Mouse (Mus musculus): ENCODE measurements at regions not wholly inside any gene's neighbourhood (a gene's known extent, or its start where the extent isn't known, plus 50 kb on each side); places are given as distances from the start of the nearest gene placed in this dataset.

DNA sequence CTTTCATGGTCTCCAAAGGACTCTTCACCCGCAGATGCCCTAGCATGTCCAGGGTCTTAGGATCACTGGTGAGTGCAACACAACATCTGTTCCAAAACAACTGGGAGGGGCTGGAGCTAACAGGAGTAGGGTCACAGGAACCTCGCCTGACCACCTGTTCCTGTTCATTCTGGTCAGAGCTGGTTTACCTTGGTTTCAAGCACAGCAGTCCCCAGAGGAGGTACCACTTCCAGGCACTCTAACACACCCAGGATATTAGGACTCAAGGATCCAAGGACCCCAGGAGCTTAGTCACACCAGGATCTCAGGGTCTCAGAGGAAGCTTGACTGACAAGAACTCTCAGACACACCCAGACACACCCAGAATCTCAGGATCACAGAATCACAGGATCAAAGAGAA, 94.9 kb upstream of the Plscr5 start:
- no peak for DNase-seq (ENCODE audit: extremely low read depth, low read depth, low spot score)
- Histone ChIP-seq H3K4me1 (ENCODE audit: control insufficient read depth, insufficient read depth, low read length) (no peaks in the 10 kb centered on the region), H3K36me3 (ENCODE audit: control insufficient read depth, insufficient read depth, low read length) (no peaks in the 10 kb centered on the region), H3K79me2 (ENCODE audit: control insufficient read depth, insufficient read depth, low read length) (no peaks in the 10 kb centered on the region), H3K27me3 (ENCODE audit: control insufficient read depth, insufficient read depth, low read length) (no peaks in the 10 kb centered on the region), H3K27ac (replicated peaks; ENCODE audit: insufficient read depth, low read depth, low read length) (no peak overlapping the region), H3K9ac (ENCODE audit: low read depth, low read length) (no peak overlapping the region), H3K4me3 (ENCODE audit: insufficient read depth, low read depth, low read length) (no peak overlapping the region)
- 69% methylated on average over 2 of the region's 2 CpGs for WGBS
- TF ChIP-seq POLR2A (IDR thresholded peaks at IDR 0.05; ENCODE audit: extremely low read depth, insufficient read depth, low read length) (no peak), CTCF (IDR thresholded peaks at IDR 0.05; ENCODE audit: low read depth, low read length) (no peak)

- H3K9ac ChIP-seq (ENCODE audit: low read depth, low read length): no peak overlapping the region
- no peaks in the 10 kb centered on the region for H3K27me3 ChIP-seq (ENCODE audit: control insufficient read depth, insufficient read depth, low read length)
- H3K27ac ChIP-seq (replicated peaks; ENCODE audit: insufficient read depth, low read depth, low read length): no peak overlapping the region
- TF ChIP-seq POLR2A (IDR thresholded peaks at IDR 0.05; ENCODE audit: extremely low read depth, insufficient read depth, low read length) (no peak), CTCF (IDR thresholded peaks at IDR 0.05; ENCODE audit: low read depth, low read length) (peak; percentile 39; the same call in 1 of the 2 replicates)
- no peaks in the 10 kb centered on the region for H3K79me2 ChIP-seq (ENCODE audit: control insufficient read depth, insufficient read depth, low read length)
- no peak overlapping the region for H3K4me3 ChIP-seq (ENCODE audit: insufficient read depth, low read depth, low read length)
- H3K4me1 ChIP-seq (ENCODE audit: control insufficient read depth, insufficient read depth, low read length): peaks cover 1% of the 10 kb centered on the region; the same call in 1 of the 2 replicates
- WGBS: 91% methylated on average over 3 of the region's 3 CpGs
- H3K36me3 ChIP-seq (ENCODE audit: control insufficient read depth, insufficient read depth, low read length): no peaks in the 10 kb centered on the region
- DNase-seq (ENCODE audit: extremely low read depth, low read depth, low spot score): no peak
These were observed 63.2 kb upstream of the Plscr5 start for GRCm38 (mm10) chr9:92129504-92129903.

DNA sequence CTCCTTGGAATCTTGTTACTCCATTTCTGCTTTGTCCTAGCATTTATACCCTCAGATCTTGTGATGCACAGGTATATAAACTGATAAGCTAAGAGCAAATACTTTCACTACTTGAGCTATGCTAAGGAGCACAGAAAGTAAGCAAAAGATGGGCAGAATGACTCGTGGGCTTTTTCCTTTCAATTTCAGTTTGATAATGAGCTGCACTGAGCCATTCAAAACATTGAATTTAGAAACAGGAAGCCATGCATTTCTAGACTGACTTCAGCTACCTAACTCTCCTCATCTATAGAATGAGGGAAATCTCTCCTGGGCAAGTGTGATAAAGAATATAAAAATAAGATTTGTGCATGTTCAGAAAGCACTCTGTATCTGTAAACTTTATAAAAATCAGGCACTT, 62.3 kb upstream of the Plscr5 start:
- Histone ChIP-seq H3K9ac (ENCODE audit: low read depth, low read length) (no peak overlapping the region), H3K27me3 (ENCODE audit: control insufficient read depth, insufficient read depth, low read length) (no peaks in the 10 kb centered on the region), H3K27ac (replicated peaks; ENCODE audit: insufficient read depth, low read depth, low read length) (no peak overlapping the region), H3K36me3 (ENCODE audit: control insufficient read depth, insufficient read depth, low read length) (no peaks in the 10 kb centered on the region), H3K4me1 (ENCODE audit: control insufficient read depth, insufficient read depth, low read length) (peaks cover 1% of the 10 kb centered on the region; the same call in 1 of the 2 replicates), H3K79me2 (ENCODE audit: control insufficient read depth, insufficient read depth, low read length) (no peaks in the 10 kb centered on the region), H3K4me3 (ENCODE audit: insufficient read depth, low read depth, low read length) (no peak overlapping the region)
- TF ChIP-seq POLR2A (IDR thresholded peaks at IDR 0.05; ENCODE audit: extremely low read depth, insufficient read depth, low read length) (no peak), CTCF (IDR thresholded peaks at IDR 0.05; ENCODE audit: low read depth, low read length) (no peak)
- DNase-seq (ENCODE audit: extremely low read depth, low read depth, low spot score): no peak
- 51% methylated on average over 1 of the region's 1 CpGs for WGBS

DNA sequence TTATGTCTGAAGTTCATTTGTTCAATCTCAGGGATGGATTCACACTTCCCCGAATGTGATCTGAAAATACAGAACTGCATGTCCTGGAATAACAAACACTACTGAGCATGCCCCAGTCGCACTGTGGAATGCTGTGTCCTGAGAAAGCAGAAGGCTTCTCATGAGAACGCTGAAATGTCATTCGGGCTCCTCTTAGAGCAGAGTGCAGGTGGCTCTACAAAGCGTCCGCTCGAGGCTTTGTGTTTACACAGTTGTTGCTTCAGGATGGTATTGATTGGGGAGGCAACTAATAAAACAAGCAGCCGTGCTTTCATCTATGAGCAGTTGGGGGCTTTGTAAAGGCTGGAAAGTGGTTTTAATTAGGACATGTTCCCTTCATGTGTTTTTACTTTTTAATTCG, 60.3 kb upstream of the Plscr5 start:
- no peak overlapping the region for H3K27ac ChIP-seq (replicated peaks; ENCODE audit: insufficient read depth, low read depth, low read length)
- H3K4me1 ChIP-seq (ENCODE audit: control insufficient read depth, insufficient read depth, low read length): peaks cover 1% of the 10 kb centered on the region; the same call in 1 of the 2 replicates
- no peaks in the 10 kb centered on the region for H3K27me3 ChIP-seq (ENCODE audit: control insufficient read depth, insufficient read depth, low read length)
- H3K79me2 ChIP-seq (ENCODE audit: control insufficient read depth, insufficient read depth, low read length): no peaks in the 10 kb centered on the region
- no peak overlapping the region for H3K4me3 ChIP-seq (ENCODE audit: insufficient read depth, low read depth, low read length)
- no peaks in the 10 kb centered on the region for H3K36me3 ChIP-seq (ENCODE audit: control insufficient read depth, insufficient read depth, low read length)
- peak; percentile 17 for DNase-seq (ENCODE audit: extremely low read depth, low read depth, low spot score)
- TF ChIP-seq CTCF (IDR thresholded peaks at IDR 0.05; ENCODE audit: low read depth, low read length) (no peak), POLR2A (IDR thresholded peaks at IDR 0.05; ENCODE audit: extremely low read depth, insufficient read depth, low read length) (no peak)
- WGBS: 16% methylated on average over 9 of the region's 9 CpGs
- H3K9ac ChIP-seq (ENCODE audit: low read depth, low read length): no peak overlapping the region

DNA sequence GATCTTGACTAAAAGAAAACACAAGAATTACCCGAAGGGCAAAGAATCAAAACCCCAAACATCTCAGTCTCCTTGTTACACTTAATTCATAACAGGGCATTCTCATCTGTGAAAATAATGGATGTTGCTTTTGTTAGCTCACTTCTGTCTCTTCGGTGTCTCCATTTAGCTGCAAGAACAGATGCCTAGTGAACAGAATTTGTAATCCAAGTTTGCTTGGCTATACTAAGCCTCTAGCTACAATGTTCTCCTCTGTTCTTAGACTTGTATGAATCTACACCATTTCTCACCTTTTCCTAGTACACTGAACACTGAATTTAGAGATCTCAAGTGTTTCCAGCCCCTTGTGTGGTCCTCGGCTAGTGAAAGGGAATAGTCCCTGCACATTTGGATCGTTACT, 50.8 kb upstream of the Plscr5 start:
- Histone ChIP-seq H3K4me1 (ENCODE audit: control insufficient read depth, insufficient read depth, low read length) (no peaks in the 10 kb centered on the region), H3K27ac (replicated peaks; ENCODE audit: insufficient read depth, low read depth, low read length) (no peak overlapping the region), H3K27me3 (ENCODE audit: control insufficient read depth, insufficient read depth, low read length) (no peaks in the 10 kb centered on the region), H3K4me3 (ENCODE audit: insufficient read depth, low read depth, low read length) (no peak overlapping the region), H3K79me2 (ENCODE audit: control insufficient read depth, insufficient read depth, low read length) (no peaks in the 10 kb centered on the region), H3K9ac (ENCODE audit: low read depth, low read length) (no peak overlapping the region), H3K36me3 (ENCODE audit: control insufficient read depth, insufficient read depth, low read length) (no peaks in the 10 kb centered on the region)
- no peak for TF ChIP-seq CTCF (IDR thresholded peaks at IDR 0.05; ENCODE audit: low read depth, low read length)
- no peak for TF ChIP-seq POLR2A (IDR thresholded peaks at IDR 0.05; ENCODE audit: extremely low read depth, insufficient read depth, low read length)
- 84% methylated on average over 4 of the region's 4 CpGs for whole genome bisulfite sequencing
- no peak for DNase-seq (ENCODE audit: extremely low read depth, low read depth, low spot score)
